Mouse (Mus musculus): ENCODE measurements at regions not wholly inside any gene's neighbourhood (a gene's known extent, or its start where the extent isn't known, plus 50 kb on each side); places are given as distances from the start of the nearest gene placed in this dataset.

DNA sequence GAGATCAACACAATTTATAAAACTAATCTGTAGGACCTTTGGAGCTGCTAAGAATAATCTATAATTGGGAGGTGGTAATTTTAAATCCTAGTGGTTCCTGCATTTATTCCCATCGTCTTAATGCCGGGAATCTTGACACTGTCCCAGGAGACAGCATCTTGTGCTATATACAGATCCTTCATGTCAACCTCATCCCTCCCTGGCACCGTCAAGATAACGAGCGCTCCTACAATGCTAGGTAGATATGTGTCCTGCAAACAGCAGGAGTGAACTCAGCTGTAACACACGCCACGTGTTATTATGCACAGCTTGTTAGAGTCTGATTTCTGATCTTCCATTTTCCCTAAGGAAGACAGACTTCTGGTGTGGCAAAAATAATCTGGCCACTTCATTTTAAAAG, 237.0 kb upstream of the Cnr1 start:
- DNase-seq (ENCODE audit: low read depth), result no peak

DNA sequence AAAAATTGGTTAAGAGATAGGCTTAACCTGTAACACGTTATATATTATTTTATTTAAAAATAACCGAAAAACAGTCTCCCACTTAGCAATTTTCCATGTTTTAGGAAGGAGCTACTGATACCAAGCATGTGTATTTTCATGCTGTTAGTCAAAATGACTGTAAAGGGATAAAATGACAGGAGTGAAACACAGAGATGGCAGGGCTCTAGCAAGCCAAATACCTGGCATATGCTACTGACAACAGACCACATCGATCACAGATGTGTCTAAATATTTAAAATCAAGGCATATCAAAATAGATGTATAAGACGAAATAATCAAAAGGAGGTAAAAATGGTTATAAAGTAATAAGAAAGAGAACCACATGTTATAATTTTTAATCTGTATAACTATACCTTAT, 231.0 kb upstream of the Cnr1 start:
- no peak for DNase-seq (ENCODE audit: low read depth)

DNA sequence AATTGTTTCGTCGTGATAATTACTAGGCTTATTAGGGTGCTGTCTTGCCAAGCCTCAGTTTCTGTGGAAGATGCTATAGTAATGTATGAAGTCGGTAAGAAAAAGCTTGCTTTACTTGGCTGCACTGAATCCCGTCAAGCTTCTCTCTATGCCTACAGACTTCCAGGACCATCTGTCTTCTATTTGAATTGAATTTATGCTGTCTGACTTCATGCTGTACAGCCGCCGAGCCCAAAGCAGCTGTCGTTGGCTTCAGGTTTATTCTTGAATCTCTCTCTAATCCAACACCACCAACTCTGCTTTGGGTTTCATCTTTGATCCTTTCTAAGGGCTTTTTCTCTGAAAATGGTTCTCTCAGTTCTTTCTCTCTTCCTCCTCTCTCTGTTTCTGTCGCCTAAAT, 227.4 kb upstream of the Cnr1 start:
- no peak for DNase-seq (ENCODE audit: low read depth)

DNA sequence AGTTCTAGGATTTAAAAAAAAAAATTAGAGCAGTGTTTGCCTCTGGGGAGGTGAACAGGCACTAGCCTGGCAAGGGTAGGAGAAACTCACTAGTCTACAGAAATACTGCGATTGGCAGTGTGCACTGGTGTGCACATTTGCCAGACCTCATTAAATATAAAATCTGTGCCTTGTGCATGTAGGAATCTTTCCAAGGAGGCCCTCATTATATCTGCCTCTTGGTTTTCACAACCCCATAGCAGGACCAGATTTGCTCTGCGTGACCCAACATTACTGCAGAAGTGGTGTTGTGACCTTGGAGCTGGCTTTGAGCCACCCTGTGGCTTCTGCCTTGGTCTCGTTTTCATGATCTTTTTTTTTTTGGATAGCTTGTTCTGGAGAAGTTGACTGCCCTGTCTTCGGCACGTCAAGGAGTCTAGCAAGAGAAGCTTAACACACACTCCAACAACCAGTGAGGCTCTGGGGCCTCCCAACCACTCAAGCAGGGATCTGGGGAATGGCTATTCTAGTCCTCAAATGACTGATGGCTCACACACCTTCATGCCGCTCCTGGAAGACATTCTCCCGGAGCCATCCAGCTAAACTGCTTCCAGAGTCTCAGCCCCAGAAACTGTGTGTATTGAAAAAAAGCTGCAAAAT, 222.2 kb upstream of the Cnr1 start:
- DNase-seq (ENCODE audit: low read depth), result no peak

DNA sequence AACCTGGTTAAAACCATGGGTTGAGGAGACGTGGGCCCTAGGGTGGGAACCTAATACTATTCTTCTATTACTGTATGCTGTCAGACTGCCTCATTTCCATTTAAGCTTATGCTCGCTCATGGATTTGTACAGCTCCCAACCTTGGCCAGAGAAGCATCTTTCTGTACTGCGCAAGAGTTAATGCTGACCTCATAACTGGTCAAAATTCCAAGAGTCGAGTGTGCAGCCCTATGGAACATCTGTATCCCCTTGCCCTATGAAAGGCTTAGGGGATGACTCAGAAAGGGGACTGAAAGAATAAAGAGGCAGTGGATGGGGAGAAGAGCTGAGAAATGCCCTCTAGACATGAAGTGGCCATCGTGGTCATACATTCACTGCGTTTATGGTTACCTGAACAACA, 218.7 kb upstream of the Cnr1 start:
- DNase-seq (ENCODE audit: low read depth), result no peak

DNA sequence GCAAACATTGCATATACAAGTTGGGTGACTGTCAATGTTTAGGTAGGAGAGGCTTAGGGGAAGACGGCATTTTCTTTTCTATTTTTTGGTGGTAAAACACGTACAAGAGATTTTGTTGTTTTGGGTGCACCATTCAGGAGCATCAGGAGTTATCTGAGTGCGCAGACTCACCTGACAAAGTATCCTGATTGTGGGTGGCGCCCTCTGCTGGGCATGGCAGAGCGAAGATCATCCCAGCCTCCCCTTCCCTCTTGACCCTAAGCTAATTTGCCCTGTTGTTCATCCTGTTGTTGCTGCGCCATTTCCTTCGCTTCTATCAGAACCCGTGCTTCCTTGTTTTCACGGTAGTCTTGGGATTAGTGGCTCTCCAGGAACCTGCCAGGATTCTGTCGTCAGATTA, 217.6 kb upstream of the Cnr1 start:
- DNase-seq (ENCODE audit: low read depth), result peak; percentile 29

DNA sequence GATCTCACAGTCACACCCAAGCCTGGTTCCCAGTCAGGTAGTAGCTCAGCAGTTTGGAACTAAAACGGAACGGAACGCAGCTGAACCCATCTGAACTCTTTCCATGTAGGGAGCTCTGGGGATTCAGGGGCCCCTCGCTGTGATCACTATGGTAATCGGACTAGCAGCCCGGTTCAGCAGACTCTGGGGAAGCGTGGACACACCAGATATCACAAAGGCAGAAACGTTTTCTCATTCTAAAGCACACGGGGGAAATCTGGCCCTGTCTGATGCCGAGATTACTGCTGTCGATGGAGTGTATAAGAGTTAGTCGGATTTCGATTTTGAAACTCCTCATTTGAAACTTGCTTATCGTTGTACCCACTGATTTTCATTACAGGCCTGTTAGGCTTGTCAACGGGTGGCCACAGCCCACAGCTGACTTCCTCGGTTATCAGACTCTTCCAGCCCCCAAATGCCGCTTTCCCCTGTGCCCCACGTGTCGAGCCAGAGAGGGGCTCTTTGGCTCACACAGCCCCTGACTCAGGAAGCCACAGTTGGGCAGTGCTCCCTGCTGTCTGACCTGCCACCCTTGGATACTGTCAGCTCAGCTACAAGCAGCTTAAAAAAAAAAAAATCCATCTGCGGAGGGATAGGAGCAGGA, 207.8 kb upstream of the Cnr1 start:
- no peak for DNase-seq (ENCODE audit: low read depth)

DNA sequence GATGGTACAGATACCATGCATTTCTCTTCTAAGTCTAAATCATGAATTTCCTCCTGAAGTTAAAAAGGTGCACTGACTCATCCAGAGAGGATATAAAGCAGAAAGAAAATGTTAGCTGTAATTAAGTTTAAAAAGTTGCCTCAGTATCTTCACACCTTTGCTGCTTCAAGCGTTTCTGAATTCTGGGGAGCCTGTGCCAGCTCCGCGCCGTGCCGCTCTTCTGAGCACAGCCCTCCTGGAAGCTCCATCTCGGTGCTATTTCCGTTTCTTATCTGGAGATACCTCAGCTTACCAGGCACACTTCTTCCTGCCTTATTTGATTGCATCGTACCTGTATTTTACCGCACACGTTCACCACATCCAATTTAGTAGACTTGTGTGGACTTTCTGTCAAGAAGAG, 203.4 kb upstream of the Cnr1 start:
- DNase-seq (ENCODE audit: low read depth), result no peak

DNA sequence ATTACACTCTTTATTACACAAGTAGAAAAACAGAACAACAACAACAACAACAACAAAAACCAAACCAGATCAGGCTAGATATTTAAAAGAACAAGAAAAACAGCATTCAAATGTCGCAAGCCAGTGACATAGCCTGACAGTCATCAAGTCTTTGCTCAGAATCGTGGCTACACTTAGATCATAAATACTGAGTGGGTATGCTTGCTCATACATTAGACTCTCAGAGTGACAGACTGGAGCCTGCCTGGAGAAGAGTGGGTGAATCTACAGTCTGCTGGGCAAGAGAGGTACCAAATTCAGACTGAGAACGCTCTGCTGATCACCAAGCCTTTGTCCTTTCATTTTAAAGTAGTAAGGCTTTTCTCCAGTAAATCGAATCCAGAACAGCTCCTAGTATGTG, 202.4 kb upstream of the Cnr1 start:
- no peak for DNase-seq (ENCODE audit: low read depth)

DNA sequence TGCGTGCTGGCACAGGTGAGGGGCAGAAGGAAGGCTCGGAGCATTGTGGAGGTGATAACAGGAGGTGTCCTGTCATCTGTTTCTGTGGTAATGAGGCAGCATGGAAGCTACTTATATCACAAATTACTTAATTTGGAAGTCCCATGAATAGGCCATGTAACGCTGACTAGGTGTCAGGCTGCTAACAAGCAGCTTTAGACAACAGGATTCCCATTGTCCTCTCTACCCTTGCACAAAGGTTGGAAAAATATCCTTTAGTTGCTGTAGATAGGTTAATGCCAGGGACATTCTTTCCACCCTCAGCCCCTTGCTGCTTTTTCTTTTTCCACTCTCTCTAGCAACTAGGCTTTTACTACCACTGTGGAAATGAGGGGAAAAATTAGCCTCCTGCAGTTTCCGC, 192.6 kb upstream of the Cnr1 start:
- DNase-seq (ENCODE audit: low read depth), result no peak

DNA sequence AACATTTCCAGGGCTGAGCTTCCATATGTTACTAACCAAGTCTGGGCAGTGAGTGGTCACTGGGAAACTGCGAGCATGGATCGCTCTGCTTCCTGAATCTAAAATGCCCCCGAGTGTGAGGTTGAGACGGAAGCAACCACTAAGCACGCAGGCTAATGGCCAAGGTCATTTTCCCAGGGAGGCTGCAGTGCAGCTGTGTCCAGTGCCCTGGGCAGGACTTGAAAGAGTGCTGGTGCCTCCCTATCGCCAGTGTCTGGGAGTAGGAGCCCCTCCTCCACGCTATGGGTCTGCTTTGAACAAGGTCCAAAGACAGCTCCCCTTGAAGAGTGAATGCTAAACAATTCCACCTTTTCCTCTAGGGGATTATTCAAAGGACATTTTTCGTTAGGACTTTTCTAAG, 189.5 kb upstream of the Cnr1 start:
- DNase-seq (ENCODE audit: low read depth), result no peak

DNA sequence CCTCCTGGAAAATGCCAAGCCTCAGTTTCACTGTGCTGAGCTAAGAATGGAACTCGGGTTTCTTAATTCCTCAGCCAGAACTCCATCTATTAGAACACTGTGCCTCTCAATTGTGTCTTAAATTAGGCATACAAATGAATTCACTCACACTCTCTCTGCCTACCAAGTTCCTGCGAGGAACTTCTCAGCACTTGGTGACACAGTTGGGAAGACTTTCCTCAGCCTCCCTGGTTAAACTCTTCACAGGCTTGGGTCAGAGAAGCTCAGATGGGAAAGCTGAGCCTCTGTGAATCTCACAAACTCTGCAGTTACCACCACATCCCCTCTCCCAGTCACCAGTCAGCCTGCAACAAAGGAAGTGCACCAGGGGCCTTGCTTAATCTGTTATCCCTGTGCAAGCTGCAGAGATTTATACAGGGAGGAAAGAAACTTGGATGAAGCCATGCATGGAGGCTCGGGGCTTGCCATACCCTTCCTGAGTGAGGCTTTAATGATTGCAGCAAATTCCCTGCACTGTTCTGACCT, 188.9 kb upstream of the Cnr1 start:
- no peak for DNase-seq (ENCODE audit: low read depth)

DNA sequence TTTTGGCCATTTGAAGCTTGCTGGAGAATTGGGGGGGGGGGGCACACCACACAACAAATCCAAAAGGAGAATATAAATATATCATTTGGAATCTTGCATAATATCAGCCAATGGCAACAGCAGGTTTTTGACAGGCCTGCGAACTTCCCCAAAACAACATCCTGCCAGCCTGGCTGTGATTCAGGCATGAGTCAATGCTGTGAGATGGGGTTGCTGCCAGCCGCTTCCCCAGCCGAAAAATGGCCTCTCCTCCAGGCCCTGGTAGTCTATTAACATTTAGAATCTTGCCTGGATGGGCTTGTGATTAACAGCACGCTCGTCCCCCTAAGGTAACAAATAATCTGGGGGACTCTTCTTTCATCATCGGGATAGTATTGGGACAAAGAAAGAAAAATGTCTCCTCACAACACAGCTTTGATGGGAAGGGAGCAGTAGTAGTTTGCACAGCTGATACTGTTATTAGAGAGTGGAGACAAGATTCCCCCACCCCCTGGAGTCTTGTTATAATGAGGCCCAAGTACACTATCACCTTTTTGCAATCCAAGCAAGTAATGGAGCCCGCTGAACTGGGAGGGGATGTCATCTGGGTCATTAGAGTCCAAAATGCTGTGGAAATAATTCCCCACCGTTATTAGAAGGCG, 188.2 kb upstream of the Cnr1 start:
- no peak for DNase-seq (ENCODE audit: low read depth)

DNA sequence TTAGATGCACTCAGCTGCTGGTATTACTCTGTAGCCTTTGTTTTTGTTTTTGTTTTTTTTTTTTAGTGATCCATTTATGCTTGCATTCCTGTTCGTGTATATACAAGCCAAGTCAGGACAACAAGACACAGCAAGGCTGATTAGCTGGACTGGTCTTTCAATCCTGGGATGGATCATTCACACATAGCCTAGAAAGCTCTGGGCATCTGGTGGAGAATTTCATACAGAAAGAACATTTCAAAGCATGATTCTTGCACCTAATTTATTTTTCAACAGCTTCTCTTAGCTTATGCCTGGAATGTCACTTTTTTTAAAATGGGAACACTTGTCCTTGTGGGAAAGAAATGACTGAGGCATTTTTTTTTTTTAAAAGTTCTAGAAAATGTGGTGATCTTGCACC, 187.1 kb upstream of the Cnr1 start:
- no peak for DNase-seq (ENCODE audit: low read depth)

DNA sequence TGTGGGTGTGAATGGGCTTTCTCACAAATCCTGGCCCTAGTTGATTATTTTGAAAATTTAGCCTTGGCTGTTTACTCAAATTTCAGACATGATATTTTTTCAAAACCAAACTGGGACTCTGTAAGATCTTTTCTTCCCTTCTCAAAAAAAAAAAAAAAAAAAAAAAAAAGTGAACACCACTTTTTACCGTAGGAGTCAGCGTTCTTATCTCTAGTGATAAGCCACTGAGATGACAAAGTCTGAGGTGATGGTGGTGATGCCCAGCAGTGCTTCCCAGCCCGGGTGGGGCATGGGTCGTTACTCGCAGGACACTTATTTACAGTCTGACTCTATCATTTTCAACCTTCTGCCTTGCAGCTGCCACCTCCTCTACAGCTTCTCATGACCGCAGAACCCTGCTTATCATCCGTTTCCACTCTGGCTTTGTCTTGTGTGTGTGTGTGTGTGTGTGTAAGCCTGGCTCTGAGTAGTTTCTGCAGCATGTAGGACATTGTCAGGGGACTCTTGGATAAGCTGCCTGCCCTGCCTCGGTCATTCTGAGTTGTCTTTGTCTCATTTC, 186.5 kb upstream of the Cnr1 start:
- no peak for DNase-seq (ENCODE audit: low read depth)

DNA sequence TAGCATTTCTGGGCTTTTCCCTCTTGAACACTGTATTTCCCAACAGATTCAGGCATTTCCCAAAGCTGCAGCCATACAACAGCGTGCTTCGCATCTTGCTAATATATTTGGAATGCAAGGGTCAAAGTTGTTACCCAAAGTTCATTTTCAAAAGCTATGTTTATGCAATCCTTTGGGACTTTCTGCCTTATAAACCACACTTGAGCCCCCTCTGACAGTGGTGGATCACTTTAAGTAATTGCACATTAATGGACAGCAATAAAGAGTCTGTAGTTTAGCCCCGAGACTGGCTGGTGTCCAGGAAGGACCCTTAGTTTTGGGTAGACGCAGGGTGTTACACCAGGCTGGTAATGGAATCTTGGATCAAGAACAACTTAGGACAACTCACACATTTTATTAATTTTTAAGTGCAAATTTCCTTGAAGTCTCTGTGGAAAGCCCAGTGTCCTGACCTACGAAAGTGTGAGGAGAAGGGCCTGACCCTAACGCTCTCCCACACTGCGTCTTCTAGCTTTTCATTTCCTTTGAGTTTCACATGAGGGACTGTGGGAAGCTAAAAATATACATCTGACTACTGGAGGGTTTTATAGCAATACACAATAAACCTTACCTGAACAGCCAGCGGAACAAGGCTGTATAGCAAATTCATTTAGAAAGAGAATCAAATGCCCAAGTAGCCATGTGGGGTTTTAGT, 185.0 kb upstream of the Cnr1 start:
- DNase-seq (ENCODE audit: low read depth), result no peak

DNA sequence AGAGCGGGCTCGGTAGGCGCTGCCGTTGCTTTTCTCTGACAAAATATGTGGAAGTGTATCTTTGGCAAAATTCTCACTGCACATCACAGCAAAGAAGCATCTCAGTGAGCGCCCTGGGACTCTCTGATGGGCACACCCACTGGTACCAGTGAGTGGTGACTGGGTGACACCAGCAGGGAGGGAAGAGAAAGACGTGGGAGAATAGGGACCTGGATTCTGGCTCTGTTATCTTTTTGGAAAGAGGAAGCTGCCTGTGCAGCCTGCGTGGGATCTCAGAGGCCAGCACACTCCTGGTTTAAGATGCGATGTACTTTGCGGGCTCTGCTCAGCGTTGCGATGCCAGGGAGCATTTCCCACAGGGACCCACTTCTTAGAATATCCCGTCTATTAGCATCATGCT, 183.4 kb upstream of the Cnr1 start:
- no peak for DNase-seq (ENCODE audit: low read depth)

DNA sequence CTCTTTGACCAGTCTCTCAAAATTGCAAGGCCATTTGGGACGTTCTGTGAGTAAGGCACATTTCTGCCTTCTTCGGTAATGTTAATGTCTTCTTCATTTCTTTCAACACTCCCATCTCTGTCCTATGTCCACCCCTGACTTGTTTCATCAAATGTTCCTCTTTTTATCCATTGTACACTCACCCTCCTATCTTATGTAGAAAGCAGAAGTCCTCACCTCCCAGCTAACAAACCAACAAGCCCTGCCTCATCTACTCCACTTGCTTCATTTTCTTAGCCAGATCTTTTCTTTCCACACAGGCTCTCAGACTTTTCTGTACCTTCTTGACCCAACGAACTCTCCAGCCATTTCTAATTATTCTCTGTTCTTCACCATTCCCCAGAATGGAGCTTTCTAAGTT, 179.2 kb upstream of the Cnr1 start:
- no peak for DNase-seq (ENCODE audit: low read depth)

DNA sequence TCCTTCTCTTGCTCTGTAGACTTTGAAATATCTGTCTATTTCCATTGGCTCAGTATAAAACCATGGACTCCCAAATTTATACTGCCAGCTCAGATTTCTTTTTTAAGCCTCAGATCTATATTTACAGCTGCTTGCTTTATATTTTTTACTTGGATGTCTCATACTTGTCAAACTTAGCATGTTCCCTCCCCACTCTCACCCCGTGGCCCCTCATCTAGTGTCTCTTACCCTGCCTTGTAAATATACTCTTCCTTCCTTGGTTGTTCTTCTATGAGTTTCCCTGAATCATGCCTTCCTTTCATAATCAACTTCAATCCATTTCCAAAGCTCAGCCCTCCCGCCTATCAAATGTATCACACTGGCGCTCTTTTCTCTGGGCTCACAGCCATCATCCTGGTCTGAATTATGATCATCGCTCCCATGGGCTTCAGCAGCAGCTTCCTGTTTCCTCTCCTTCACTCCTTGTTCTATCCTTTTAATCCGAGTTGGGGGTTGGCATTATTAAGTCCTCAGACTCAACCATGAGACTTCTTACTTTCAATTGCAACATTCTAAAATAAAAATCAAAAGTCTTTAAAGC, 177.0 kb upstream of the Cnr1 start:
- no peak for DNase-seq (ENCODE audit: low read depth)

DNA sequence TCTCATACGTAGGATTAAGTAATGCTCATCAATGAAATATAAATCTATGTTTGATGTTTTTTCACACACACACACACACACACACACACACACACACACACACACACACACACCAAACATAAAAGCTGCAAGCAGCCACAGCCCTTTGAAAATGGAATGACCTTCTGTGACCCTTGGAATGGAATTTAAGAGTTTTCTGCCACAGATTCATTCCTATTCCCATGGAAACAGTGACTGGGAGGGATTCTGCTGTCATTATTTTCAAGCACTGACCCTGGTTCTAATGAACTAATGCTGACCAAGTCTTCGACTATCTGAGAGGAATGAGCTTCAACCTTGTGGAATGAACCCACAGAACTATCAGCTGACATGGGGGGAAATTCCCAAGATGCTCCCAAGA, 156.7 kb upstream of the Cnr1 start:
- no peak for DNase-seq (ENCODE audit: low read depth)

DNA sequence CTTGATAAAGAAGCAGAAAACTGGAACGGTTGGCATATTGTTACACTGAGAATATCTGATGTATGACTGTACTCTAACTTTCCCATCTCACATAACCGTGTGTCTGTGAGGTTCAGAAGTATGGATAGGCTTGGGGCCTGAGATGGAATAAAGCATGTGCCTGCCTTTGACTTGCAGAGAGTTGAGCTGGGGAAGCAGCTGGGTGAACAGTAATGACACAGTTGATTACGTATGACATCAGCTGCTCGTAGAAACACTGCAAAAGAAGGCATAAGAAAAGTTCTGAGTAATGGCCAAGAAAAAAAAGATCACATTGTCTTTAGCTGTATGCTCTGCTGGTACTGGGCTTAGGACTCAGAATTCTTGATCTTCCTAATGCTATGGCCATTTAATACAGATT, 138.4 kb upstream of the Cnr1 start:
- DNase-seq (ENCODE audit: low read depth), result no peak

DNA sequence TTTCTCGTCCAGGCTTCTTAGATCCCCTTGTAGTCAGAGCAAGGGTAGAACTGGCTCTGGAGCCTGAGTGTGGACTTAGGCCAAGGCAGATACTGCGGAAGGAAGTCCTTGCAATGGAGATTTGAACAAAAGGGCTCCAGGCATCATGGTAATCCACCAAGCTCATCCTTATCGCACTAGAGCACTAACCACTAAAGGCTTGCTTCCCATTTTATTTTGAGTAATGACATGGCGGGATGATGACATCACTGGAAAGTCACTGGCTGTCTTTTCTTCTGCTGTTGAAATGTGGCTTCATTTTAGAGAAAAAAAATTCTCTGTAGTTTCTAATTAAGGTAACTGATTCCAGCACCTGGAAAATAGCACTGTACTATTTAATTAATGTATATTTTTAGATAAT, 137.4 kb upstream of the Cnr1 start:
- no peak for DNase-seq (ENCODE audit: low read depth)
